Mouse (Mus musculus) B cell, adult 2 months (primary cell): ENCODE results near the gene AC124502.3.

Experiments used
- DNase-seq, 2 experiments: peaks; one replicate each; pipeline ENCODE4 v3.0.0; 2022

The AC124502.3 gene

GRCm38 (mm10) chr19:5038709-5039156 lies at the start of gene AC124502.3, which contains the start of gene B4gat1:
TSS of gene AC124502.3 (plus strand) at chr19:5038891.
TSS of gene B4gat1 (plus strand) at chr19:5038826.
- DNase-seq, result peak; percentile 84

GRCm38 (mm10) chr19:4989013-4989412 lies 49.7 kb upstream of the AC124502.3 start:
- DNase-seq, result peak; percentile 79 to 81

- no peak for DNase-seq
Measured at GRCm38 (mm10) chr19:4989434-4990255, 49.0 kb upstream of the AC124502.3 start.

- no peak for DNase-seq
Measured at GRCm38 (mm10) chr19:4990256-4990625, 48.5 kb upstream of the AC124502.3 start, which contains the start of gene Npas4. TSS of gene Npas4 (minus strand) at chr19:4990316.

- DNase-seq, result no peak
Measured at GRCm38 (mm10) chr19:4990716-4991115, 48.0 kb upstream of the AC124502.3 start.

GRCm38 (mm10) chr19:4992371-4992770 lies 46.3 kb upstream of the AC124502.3 start:
- DNase-seq, result peak in 1 of 2 experiments; percentile 12

- DNase-seq, result peak; percentile 40 to 42
Measured at GRCm38 (mm10) chr19:4992904-4993303, 45.8 kb upstream of the AC124502.3 start.

GRCm38 (mm10) chr19:4994043-4994442 lies 44.6 kb upstream of the AC124502.3 start:
- no peak for DNase-seq

- DNase-seq, result no peak
Measured at GRCm38 (mm10) chr19:4999445-5000140, 39.1 kb upstream of the AC124502.3 start.

- DNase-seq, result peak; percentile 83 to 84
Measured at GRCm38 (mm10) chr19:5001666-5002406, 36.9 kb upstream of the AC124502.3 start.

GRCm38 (mm10) chr19:5003644-5004043 lies 35.0 kb upstream of the AC124502.3 start:
- peak in 1 of 2 experiments; percentile 21 for DNase-seq

- DNase-seq, result no peak
Measured at GRCm38 (mm10) chr19:5004925-5005324, 33.8 kb upstream of the AC124502.3 start.

- DNase-seq, result no peak
Measured at GRCm38 (mm10) chr19:5013138-5013537, 25.6 kb upstream of the AC124502.3 start.

GRCm38 (mm10) chr19:5014961-5015398 lies 23.7 kb upstream of the AC124502.3 start:
- DNase-seq, result peak; percentile 50

GRCm38 (mm10) chr19:5016221-5016742 lies 22.4 kb upstream of the AC124502.3 start:
- DNase-seq, result no peak

GRCm38 (mm10) chr19:5016782-5017181 lies 21.9 kb upstream of the AC124502.3 start:
- peak; percentile 84 to 87 for DNase-seq

- DNase-seq, result no peak
Measured at GRCm38 (mm10) chr19:5017611-5018010, 21.1 kb upstream of the AC124502.3 start.

GRCm38 (mm10) chr19:5018191-5018590 lies 20.5 kb upstream of the AC124502.3 start:
- no peak for DNase-seq

GRCm38 (mm10) chr19:5021416-5021815 lies 17.3 kb upstream of the AC124502.3 start:
- DNase-seq, result no peak

- DNase-seq, result peak; percentile 90 to 91
Measured at GRCm38 (mm10) chr19:5023621-5024479, 14.8 kb upstream of the AC124502.3 start, which contains the start of gene Slc29a2. TSS of gene Slc29a2 (plus strand) at chr19:5023860.

- DNase-seq, result no peak
Measured at GRCm38 (mm10) chr19:5026111-5026510, 12.6 kb upstream of the AC124502.3 start.

- no peak for DNase-seq
Measured at GRCm38 (mm10) chr19:5032686-5033085, 6.0 kb upstream of the AC124502.3 start.
